Mouse (Mus musculus) adrenal gland, postnatal 36 days (tissue): ENCODE results near the gene Tm6sf1. TPM values are rescaled to one million over a fixed set of nuclear protein-coding genes. Genes with fewer than 3 reads are reported as not detected.
A peak's percentile ranks its signal among the peaks of the same experiment; 100 is the strongest.

Experiments used
- DNase-seq, 2 experiments: peaks; one replicate each; pipeline ENCODE4 v3.0.0; 2021; ENCODE audit warnings: mixed read lengths in 1 of 2
- total RNA-seq, 2 experiments: library from RNA; stranded (reverse); gene quantifications; 2 replicates each; pipeline ENCODE4 v1.2.3; 2021

The Tm6sf1 gene
- total RNA-seq, 2 experiments from 2014 or later, result 10.5 to 18.3 TPM

- no peak for DNase-seq
Observed at GRCm38 (mm10) chr7:81849633-81850032, 9.2 kb upstream of the Tm6sf1 start.

- DNase-seq, result no peak
Observed at GRCm38 (mm10) chr7:81850171-81850570, 8.6 kb upstream of the Tm6sf1 start.

GRCm38 (mm10) chr7:81851706-81852105 lies 7.1 kb upstream of the Tm6sf1 start:
- peak in 1 of 2 experiments; percentile 38 for DNase-seq

- peak in 1 of 2 experiments; percentile 26 for DNase-seq
Observed at GRCm38 (mm10) chr7:81854568-81855307, 4.1 kb upstream of the Tm6sf1 start.

GRCm38 (mm10) chr7:81855694-81856093 lies 3.1 kb upstream of the Tm6sf1 start, which contains the start of gene Gm10160:
Gene Gm10160 (minus strand): TSS chr7:81855794.
- no peak for DNase-seq

GRCm38 (mm10) chr7:81856221-81856620 lies 2.6 kb upstream of the Tm6sf1 start:
- DNase-seq, result no peak

- DNase-seq, result no peak
Observed at GRCm38 (mm10) chr7:81858236-81858635, 565 bp upstream of the Tm6sf1 start.

- peak in 1 of 2 experiments; percentile 42 for DNase-seq
Observed at GRCm38 (mm10) chr7:81860071-81860470, 1.3 kb downstream of the Tm6sf1 start.

GRCm38 (mm10) chr7:81860996-81861395 lies 2.2 kb downstream of the Tm6sf1 start:
- no peak for DNase-seq

GRCm38 (mm10) chr7:81861461-81861860 lies 2.7 kb downstream of the Tm6sf1 start:
- no peak for DNase-seq

- no peak for DNase-seq
Observed at GRCm38 (mm10) chr7:81861921-81862320, 3.1 kb downstream of the Tm6sf1 start.

GRCm38 (mm10) chr7:81862587-81863583 lies 4.1 kb downstream of the Tm6sf1 start:
- no peak for DNase-seq

GRCm38 (mm10) chr7:81864552-81864951 lies 5.8 kb downstream of the Tm6sf1 start:
- DNase-seq, result no peak

GRCm38 (mm10) chr7:81865937-81866336 lies 7.1 kb downstream of the Tm6sf1 start:
- no peak for DNase-seq

- no peak for DNase-seq
Observed at GRCm38 (mm10) chr7:81867231-81867930, 8.6 kb downstream of the Tm6sf1 start.

- DNase-seq, result peak; percentile 83 to 84
Observed at GRCm38 (mm10) chr7:81868158-81868557, 9.4 kb downstream of the Tm6sf1 start.

GRCm38 (mm10) chr7:81872493-81873013 lies 13.8 kb downstream of the Tm6sf1 start:
- no peak for DNase-seq

- DNase-seq, result no peak
Observed at GRCm38 (mm10) chr7:81873807-81874206, 15.0 kb downstream of the Tm6sf1 start.

GRCm38 (mm10) chr7:81874636-81875035 lies 15.8 kb downstream of the Tm6sf1 start:
- DNase-seq, result peak in 1 of 2 experiments; percentile 20

- peak; percentile 67 to 73 for DNase-seq
Observed at GRCm38 (mm10) chr7:81875372-81875771, 16.6 kb downstream of the Tm6sf1 start.

GRCm38 (mm10) chr7:81880286-81880685 lies 21.5 kb downstream of the Tm6sf1 start:
- no peak for DNase-seq

GRCm38 (mm10) chr7:81880797-81881196 lies 22.0 kb downstream of the Tm6sf1 start:
- DNase-seq, result no peak
